Mouse (Mus musculus) monocyte, adult 2 months (primary cell): ENCODE measurements around the gene Btbd16.

Source experiments
- DNase-seq, 2 experiments: peaks; one replicate each; pipeline ENCODE4 v3.0.0; 2022; ENCODE audit warnings: low spot score in 2 of 2, low read depth in 1 of 2

Btbd16 gene

DNA sequence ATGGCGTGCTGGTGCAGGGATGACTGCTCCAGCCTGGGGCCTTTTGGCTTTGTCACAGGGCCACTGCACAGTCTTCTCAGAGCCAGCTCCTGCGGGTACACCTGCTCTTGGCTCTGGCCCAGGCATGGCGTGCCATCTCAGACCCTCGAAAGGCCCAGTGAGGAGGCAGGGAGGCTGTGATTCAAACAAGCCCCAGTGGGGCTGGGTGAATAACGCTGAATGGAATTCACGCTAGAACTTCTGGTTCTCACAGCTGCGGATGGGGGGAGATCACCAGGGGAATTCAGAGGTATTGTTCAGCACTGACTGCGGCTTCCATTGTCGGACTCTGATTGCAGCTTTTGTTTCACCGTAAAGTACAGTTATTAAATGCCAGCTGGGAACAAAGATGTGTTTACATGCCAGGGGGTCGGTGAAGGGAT, 86.9 kb downstream of the Btbd16 start:
- DNase-seq, result no peak

DNA sequence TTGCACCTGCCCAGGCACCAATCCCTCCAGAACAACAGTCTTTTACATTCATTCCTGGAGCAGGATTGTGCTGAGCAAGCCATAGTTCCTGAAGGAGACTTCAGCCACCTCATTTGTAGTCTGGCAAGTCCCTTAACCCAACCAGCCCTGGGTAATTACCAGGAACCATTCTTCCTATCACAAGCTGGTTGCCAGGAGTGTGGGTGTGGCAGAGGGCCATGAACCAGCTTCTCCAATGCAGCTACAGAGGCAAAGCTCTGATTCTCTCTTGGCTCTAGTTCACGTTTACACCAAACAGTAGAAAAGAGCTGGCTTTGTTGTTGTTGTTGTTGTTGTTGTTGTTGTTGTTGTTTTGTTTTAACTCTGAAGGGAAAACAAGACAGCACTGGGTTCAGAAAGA, 88.6 kb downstream of the Btbd16 start:
- no peak for DNase-seq

DNA sequence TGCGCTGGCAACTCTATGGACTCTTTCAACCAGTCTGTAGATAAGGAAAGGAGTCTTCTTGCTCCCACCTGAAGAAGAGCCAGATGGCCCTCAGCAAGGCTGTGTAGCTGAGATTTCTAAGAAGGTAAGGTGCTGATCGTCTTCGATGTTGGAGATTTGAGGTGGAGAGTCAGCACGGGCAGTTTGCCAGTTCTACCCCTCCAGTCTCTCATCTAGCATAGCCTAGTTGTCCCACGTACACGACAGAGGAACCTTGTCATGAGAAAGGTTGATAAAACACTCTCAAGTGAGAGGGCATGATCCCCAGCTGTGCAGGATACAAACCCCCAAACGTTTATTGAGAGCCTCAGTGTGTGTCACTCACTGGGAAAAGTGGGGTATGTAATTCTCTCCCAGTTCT, 90.8 kb downstream of the Btbd16 start:
- no peak for DNase-seq

DNA sequence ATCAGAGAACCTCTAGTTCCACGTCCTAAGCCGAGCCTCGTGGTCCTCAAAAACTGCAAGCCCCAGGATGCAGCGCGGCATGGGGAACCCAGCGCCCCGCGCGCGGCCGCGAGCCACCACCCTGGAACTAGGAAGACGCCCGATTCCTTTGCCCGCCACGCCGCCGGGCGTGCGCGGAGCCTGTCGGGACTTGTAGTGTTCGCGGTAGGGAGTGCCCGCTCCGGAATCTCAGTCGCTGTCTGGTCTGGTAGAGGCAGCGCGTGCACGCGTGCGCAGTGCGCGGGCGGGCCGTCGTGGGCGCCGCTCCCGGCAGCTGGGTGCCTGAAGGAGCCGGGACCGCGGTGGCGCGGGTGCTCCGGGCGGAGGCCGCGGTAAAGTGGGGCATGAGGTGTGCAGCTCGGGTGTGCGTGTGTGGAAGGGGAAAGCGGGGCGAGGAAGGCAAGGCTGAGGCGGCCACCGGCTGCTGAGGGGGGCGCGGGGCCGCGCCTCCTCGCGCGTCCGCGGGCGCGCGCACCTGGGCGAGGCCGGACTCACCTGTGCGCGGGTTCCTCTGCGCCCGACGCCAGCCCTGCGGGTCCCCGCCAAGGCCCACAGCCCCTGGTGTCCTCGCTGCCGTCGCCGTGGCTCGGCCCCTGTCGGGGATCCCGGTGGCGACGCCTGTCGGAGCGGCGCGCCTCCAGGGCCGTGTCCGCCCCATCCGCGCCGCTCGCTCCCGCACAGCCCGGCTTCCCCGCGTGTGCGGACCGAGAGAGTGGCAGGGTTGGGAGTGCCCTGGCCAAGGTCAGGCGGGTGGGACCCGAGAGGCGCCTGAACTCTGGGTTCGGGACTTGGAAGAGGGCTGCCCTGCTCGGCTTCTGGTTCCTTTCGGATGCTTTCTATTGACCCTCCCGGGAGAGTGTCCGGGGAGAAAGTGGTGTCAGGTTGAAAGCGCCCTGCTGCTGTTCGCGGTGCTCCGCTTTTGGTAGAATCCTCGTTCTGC, 92.0 kb downstream of the Btbd16 start, which contains the start of gene Plekha1:
Plekha1 (plus strand) TSS at position 144 of the 979 bp plus-strand sequence.
- DNase-seq, result peak; percentile 94 to 96

DNA sequence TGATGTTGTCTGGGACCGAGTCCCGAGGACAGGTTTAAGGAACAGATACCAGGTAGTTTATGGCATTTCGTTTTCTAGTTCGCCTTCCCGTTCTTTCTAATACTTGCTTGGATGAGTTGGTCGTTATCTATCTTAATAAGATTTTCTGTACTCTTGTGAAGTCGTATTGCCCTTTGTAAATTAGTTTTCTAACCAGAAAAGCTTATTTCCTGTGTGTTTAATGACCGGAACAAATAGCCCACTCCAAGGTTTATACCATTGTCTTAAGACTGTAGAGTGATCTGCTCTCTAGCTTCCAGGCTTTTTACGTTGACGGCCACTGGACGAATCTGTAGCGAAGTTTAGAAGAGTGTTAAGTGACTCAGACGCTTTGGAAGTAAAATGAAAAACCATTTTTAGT, 92.8 kb downstream of the Btbd16 start:
- no peak for DNase-seq

DNA sequence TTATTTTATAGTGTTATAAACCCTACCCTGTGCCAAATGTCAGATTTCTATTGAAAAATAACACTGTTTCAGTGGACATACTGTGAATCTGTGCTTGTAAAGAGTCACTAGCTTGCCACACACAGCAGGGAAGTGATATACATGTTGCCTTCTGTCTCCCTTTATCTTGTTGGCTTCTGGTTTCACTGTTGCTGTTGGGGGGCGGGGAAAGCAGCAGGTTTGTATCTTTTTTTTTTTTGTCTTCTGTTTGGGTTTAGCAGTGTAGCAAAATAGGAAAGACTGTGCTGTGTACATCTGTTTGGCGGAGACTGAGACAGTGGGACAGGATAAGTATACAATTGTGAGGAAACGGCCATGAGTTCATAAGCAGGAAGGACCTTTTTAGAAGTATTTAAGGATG, 93.4 kb downstream of the Btbd16 start:
- DNase-seq, result no peak
